Mouse (Mus musculus) olfactory bulb, adult 2 months (tissue): ENCODE measurements around the gene H2-M5.

ENCODE experiments used
- CTCF ChIP-seq: fragments of 200-500 bp; IDR thresholded peaks from 2 replicates; pipeline ENCODE4 v1.5.1; 2012; ENCODE audit warnings: low read depth, mild to moderate bottlenecking, low read length, moderate library complexity; ENCODE audit not compliant: insufficient read depth
- POLR2A ChIP-seq: fragments of 200-500 bp; IDR thresholded peaks from 2 replicates; pipeline ENCODE4 v1.6.1; 2012; ENCODE audit warnings: mild to moderate bottlenecking, low read depth, low read length, moderate library complexity; ENCODE audit not compliant: insufficient read depth

- TF ChIP-seq POLR2A = no peak
- TF ChIP-seq CTCF = no peak
These were observed 14.0 kb upstream of the H2-M5 start for GRCm38 (mm10) chr17:37003366-37003765.
